Mouse (Mus musculus) embryonic fibroblast, embryonic 13.5 days (primary cell): ENCODE measurements around the gene Cacna2d4. TPM values are rescaled to one million over a fixed set of nuclear protein-coding genes. Genes with fewer than 3 reads are reported as not detected.
"Not testable (repeated sequence)": the region's sequence is repeated elsewhere in the genome, so short reads cannot be mapped to it uniquely, and the experiment has no call there.

Experiments used
- H3K27ac ChIP-seq: 2 replicates; pipeline ENCODE4 v1.5.1; 2012; ENCODE audit warnings: low read length, control low read depth, inconsistent platforms; ENCODE audit not compliant: insufficient read depth
- H3K4me1 ChIP-seq: 2 replicates; pipeline ENCODE4 v1.6.1; 2011; ENCODE audit warnings: low read length; ENCODE audit not compliant: control insufficient read depth, insufficient read depth
- H3K4me3 ChIP-seq: 2 replicates; pipeline ENCODE4 v1.5.1; 2011; ENCODE audit warnings: mild to moderate bottlenecking, control low read depth, low read length; ENCODE audit not compliant: insufficient read depth
- CTCF ChIP-seq: IDR thresholded peaks from 2 replicates; pipeline ENCODE4 v1.5.1; 2011; ENCODE audit warnings: mild to moderate bottlenecking, control low read depth, low read length, moderate library complexity, borderline replicate concordance; ENCODE audit not compliant: insufficient read depth
- POLR2A ChIP-seq: IDR thresholded peaks from 2 replicates; pipeline ENCODE4 v1.6.1; 2011; ENCODE audit warnings: low read depth, mild to moderate bottlenecking, control low read depth, low read length, moderate library complexity
- polyA plus RNA-seq: library from polyadenylated mRNA; stranded (reverse); fragments of >200 nt; gene quantifications from 2 replicates; pipeline ENCODE4 v1.2.4, GENCODE M21; 2011; ENCODE audit warnings: low read depth; ENCODE audit not compliant: missing spikeins, insufficient read length

Gene Cacna2d4
- polyA plus RNA-seq, 1 experiment = not detected

- no peak overlapping the region for H3K27ac ChIP-seq
- no peak for TF ChIP-seq CTCF
- no peak for TF ChIP-seq POLR2A
Observed at GRCm38 (mm10) chr6:119199274-119199879, 36.9 kb upstream of the Cacna2d4 start.

DNA sequence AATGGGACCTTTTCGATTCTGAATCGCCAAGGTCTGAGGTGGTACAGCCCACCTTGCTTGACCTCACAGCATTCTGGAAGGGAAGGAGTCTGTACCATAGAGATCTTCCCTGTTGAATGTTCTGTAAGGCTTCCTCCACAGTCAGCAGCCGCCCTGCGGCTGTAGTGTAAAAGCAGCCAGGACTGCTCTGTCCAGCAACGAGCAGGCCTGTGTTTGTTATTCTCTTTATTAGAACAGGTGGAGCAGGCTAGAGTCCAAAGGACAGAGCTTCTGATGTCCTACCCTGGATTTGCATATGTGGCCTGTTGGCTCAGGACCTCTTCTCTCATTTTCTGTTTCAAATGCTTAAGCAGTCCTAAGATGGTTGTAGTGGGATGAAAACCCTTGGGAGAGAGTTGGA lies 36.0 kb upstream of the Cacna2d4 start:
- no peak for TF ChIP-seq POLR2A
- 0 out of 2 replicates have a peak, but pooled peaks cover 3% of the 10 kb centered on the region for H3K4me1 ChIP-seq
- H3K27ac ChIP-seq = no peak overlapping the region
- H3K4me3 ChIP-seq = no peak overlapping the region

More at GRCm38 (mm10) chr6:119199274-119199879, 36.9 kb upstream of the Cacna2d4 start:
- H3K4me1 ChIP-seq = 0 out of 2 replicates have a peak, but pooled peaks cover 3% of the 10 kb centered on the region
- no peak overlapping the region for H3K4me3 ChIP-seq

DNA sequence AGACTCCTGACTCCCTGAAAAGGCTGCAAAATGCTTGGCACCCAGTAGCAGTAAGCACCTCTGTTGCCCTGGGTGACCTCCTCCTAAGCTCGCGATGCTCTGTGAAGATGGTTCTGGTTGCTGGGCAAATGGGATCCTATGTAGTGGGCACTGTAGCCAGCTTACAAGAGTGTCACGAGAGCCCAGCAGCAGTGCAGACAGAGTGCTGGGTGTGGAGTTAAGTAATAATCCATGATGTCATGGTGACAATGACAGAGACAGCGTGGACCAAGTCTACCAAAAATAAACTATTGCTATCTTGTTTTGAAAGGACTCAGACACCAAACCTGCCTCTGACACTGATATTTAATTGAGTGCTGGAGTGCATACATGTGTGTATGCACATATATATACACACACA lies 34.8 kb upstream of the Cacna2d4 start:
- H3K27ac ChIP-seq = no peak overlapping the region
- 0 out of 2 replicates have a peak, but pooled peaks cover 3% of the 10 kb centered on the region for H3K4me1 ChIP-seq
- TF ChIP-seq POLR2A (no peak), CTCF (no peak)
- no peak overlapping the region for H3K4me3 ChIP-seq

DNA sequence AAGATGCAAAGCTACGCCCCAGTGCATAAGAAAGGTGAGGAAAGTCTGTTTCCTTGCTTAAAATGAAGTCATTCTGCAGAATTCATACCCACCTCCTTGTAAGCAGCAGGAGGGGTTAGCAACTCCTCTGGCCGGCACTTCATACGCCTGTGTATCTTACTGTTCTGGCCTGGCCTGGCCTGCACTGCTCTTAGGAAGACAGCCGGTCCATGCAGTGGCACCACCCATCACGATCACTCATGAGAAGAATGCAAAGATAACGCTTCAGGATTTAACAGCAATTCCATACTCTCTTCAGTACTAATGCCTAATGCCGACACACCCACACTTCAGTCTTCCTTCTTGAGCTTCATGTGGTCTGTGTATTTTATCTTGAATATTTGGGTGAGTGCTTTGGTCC lies 32.0 kb upstream of the Cacna2d4 start:
- TF ChIP-seq POLR2A = no peak
- TF ChIP-seq CTCF = no peak
- Histone ChIP-seq H3K27ac (no peak overlapping the region), H3K4me1 (no peaks in the 10 kb centered on the region), H3K4me3 (no peak overlapping the region)

DNA sequence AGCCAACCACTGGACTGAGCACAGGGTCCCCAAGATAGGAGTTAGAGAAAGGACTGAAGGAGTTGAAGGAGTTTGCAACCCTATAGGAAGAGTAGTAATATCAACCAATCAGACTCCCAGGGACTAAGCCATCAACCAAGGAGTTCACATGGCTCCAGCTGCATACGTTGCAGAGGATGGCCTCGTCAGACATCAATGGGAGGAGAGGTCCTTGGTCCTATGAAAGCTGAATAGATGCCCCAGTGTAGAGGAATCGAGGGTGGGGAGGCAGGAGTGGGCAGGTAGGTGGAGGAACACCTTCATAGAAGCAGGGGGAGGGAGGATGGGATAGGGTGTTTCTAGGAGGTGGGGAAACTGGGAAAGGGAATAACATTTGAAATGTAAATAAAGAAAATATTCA lies 31.4 kb upstream of the Cacna2d4 start:
- H3K4me1 ChIP-seq = no peaks in the 10 kb centered on the region
- H3K27ac ChIP-seq = no peak overlapping the region
- H3K4me3 ChIP-seq = no peak overlapping the region
- TF ChIP-seq POLR2A (no peak), CTCF (no peak)

DNA sequence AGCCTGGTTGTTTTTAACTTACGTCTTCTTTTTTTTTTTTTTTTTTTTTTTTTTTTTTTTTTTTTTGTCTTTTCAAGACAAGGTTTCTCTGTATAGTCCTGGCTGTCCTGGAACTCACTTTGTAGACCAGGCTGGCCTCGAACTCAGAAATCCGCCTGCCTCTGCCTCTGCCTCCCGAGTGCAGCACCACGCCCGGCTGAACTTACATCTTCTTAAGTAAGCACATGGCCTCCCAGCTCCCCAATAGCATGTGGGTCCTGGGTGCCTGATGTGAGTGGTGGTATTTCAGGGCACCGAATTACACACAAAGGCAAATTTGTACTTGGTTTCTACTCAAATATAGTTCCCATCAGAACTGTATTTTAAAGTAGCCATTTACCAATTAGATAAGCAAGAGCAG lies 30.3 kb upstream of the Cacna2d4 start:
- not testable (repeated sequence) for H3K4me3 ChIP-seq, H3K4me1 ChIP-seq, H3K27ac ChIP-seq

DNA sequence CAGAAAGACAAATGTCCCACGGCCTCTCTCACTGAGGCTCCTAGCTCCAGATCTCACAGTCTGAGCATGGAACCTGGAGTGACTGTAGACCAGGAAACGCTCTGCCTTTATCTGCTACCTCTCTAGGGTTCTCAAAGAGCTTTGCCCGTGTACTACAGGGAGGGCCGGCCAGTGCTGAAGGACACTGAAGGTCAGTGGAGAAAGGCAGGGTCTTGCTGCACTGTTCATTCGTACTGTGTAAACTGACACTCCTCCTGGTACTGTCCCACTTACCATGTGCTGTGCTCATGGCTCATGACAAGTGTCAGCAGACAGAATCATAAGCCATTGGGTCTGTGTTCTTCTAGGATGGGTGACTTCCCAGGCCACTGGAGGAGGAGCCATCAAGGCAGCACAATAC lies 23.0 kb upstream of the Cacna2d4 start:
- no peak for TF ChIP-seq POLR2A
- no peak for TF ChIP-seq CTCF
- H3K4me3 ChIP-seq = no peak overlapping the region
- no peak overlapping the region for H3K27ac ChIP-seq
- no peaks in the 10 kb centered on the region for H3K4me1 ChIP-seq

DNA sequence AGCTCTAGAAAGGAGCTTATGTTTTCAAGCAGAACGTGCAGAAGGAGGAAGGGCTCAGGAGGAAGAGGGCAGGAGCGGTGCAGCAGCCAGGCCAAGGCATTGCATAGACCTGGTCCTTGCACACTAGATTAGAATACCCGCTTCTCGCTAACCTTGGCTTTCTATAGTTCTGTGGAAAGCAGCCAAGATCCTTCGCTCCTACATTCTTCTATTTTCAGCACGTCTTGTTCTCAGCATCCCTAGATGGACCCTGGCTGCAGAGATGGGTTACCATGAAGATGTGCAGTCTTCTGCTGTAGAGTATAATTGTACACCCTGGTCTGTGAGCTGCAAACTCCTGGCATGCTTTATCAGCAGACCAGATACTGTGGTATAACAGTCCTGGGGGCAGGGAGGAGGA lies 22.1 kb upstream of the Cacna2d4 start:
- Histone ChIP-seq H3K4me1 (no peaks in the 10 kb centered on the region), H3K27ac (no peak overlapping the region), H3K4me3 (no peak overlapping the region)
- no peak for TF ChIP-seq POLR2A
- no peak for TF ChIP-seq CTCF

- no peak for TF ChIP-seq POLR2A
- TF ChIP-seq CTCF = no peak
- H3K4me3 ChIP-seq = no peak overlapping the region
- no peaks in the 10 kb centered on the region for H3K4me1 ChIP-seq
- no peak overlapping the region for H3K27ac ChIP-seq
Observed at GRCm38 (mm10) chr6:119215040-119215613, 21.2 kb upstream of the Cacna2d4 start.

GRCm38 (mm10) chr6:119217661-119218060 lies 18.7 kb upstream of the Cacna2d4 start:
- TF ChIP-seq POLR2A (no peak), CTCF (no peak)
- Histone ChIP-seq H3K4me1 (no peaks in the 10 kb centered on the region), H3K27ac (no peak overlapping the region), H3K4me3 (no peak overlapping the region)
